Mouse (Mus musculus): ENCODE data around the gene Hmbs. TPM values are rescaled to one million over a fixed set of nuclear protein-coding genes. Genes with fewer than 3 reads are reported as not detected.
"Not testable (repeated sequence)": the region's sequence is repeated elsewhere in the genome, so short reads cannot be mapped to it uniquely, and the experiment has no call there.

Gene Hmbs
- polyA plus RNA-seq, 1 experiment, result 40.9 TPM

- no peak for TF ChIP-seq CTCF (IDR thresholded peaks at IDR 0.05; ENCODE audit: borderline replicate concordance, extremely low read depth, insufficient read depth, insufficient read length)
- TF ChIP-seq POLR2A (IDR thresholded peaks at IDR 0.05; ENCODE audit: borderline replicate concordance, extremely low read depth, insufficient read depth, insufficient read length, poor library complexity, severe bottlenecking), result peak; percentile 93; the same call in 1 of the 2 replicates
Measured at GRCm38 (mm10) chr9:44305466-44306079, 38.5 kb downstream of the Hmbs start, which contains the start of gene Hinfp. Gene Hinfp (minus strand): TSS chr9:44305671.

DNA sequence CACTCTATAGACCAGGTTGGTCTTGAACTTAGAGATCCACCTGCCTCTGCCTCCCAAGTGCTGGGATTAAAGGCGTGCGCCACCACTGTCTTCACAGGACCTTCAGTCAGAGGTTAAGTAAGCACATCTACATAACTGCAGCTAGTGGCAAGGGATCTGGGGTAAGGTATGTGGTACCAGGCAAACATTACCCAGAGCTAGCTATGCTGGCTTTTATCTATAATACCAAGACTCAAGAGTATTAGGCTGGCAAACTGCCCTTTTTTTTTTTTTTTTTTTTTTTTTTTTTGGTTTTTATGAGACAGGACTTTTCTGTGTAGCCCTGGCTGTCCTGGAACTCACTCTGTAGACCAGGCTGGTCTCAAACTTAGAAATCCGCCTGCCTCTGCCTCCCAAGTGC, 44.0 kb downstream of the Hmbs start:
- DNase-seq (ENCODE audit: low read depth), result not testable (repeated sequence)

More at GRCm38 (mm10) chr9:44305466-44306079, 38.5 kb downstream of the Hmbs start, which contains the start of gene Hinfp:
- DNase-seq (ENCODE audit: low read depth), result peak; percentile 100

DNA sequence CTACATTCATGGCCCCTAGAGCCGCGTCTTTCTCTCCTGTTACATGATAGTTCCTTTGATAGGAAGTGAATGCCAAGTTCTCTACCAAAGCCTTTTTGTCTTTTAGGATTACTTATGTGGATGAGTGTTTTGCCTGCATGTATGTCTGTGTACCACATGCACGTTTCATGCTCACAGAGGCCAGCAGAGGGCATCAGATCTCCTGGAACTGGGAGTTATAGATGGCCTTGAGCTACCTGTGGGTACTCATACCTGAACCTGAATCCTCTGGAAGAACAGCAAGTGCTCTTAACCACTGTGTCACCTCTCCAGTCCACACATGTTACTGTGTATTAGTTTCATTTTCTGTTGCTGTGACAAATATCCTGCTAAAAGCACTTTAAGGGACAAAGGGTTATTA, 51.5 kb downstream of the Hmbs start:
- DNase-seq (ENCODE audit: low read depth), result peak; percentile 67

DNA sequence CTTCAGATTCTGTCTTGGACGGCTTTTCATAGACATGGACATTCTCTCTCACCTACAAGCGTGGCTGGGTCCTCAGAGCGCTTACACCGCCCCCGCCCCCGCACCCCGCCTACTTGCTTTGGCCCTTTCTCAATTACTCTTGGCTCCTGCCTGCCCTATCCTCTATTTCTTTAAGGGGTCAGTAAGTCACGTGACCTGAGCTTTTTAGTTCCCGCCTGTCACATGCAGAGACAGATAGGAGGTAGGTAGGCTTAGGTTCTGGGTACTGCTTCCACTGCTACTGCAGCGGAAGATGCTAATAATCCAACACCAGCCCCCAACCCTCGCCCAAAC, 55.1 kb downstream of the Hmbs start:
- peak; percentile 40 for DNase-seq (ENCODE audit: low read depth)
- TF ChIP-seq CTCF (IDR thresholded peaks at IDR 0.05; ENCODE audit: borderline replicate concordance, extremely low read depth, insufficient read depth, insufficient read length), result no peak
- TF ChIP-seq POLR2A (IDR thresholded peaks at IDR 0.05; ENCODE audit: borderline replicate concordance, extremely low read depth, insufficient read depth, insufficient read length, poor library complexity, severe bottlenecking), result no peak

More for the DNA sequence above, 51.5 kb downstream of the Hmbs start:
- TF ChIP-seq CTCF (IDR thresholded peaks at IDR 0.05; ENCODE audit: borderline replicate concordance, extremely low read depth, insufficient read depth, insufficient read length) (peak; percentile 57; the same call in 1 of the 2 replicates), POLR2A (IDR thresholded peaks at IDR 0.05; ENCODE audit: borderline replicate concordance, extremely low read depth, insufficient read depth, insufficient read length, poor library complexity, severe bottlenecking) (no peak)

DNA sequence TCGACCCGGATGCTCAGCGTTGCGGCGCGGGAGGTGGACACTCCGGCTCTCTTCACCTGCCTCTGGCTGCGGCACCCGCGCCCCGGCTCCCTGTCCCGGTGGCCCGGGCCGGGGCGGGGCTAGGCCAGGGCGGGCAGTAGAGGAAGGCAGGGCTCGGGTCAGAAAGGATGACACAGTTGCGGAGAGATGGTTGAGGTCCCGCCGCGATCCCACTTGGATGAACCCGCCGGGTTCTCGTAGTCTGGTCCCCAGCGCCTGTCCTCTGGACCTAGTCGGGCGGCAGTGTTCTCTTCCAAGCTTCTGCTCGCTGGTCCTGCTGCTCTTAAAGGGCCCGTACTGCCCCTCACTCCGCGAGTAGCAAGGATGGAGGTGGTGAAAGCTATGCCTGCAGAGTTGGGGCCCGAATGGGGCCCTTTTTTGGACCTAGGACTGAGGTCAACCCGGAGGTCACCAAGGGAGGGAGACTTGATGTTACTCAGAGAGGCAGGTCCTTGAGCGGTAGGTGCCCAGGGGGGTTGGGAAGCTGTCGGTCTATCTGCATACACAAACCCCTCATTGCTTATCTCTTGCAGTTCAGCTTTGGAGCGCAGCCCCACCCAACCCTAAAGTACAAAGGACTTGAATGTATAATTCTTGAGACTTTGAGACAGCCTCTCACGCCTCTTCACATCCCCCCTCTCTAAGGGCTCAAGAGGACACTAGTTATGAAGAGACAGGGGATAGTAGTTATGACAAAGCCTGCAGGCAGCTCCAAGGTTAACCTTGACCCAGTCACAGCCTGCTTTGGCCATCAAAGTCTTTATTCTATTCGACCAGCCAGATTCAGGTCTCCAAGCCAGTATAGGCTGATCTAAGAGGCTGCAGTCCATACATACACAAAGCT, 55.7 kb downstream of the Hmbs start, which contains the start of gene Abcg4:
TSS of gene Abcg4 (minus strand) at position 540 of the 883 bp plus-strand sequence.
- peak; percentile 68 for DNase-seq (ENCODE audit: low read depth)

DNA sequence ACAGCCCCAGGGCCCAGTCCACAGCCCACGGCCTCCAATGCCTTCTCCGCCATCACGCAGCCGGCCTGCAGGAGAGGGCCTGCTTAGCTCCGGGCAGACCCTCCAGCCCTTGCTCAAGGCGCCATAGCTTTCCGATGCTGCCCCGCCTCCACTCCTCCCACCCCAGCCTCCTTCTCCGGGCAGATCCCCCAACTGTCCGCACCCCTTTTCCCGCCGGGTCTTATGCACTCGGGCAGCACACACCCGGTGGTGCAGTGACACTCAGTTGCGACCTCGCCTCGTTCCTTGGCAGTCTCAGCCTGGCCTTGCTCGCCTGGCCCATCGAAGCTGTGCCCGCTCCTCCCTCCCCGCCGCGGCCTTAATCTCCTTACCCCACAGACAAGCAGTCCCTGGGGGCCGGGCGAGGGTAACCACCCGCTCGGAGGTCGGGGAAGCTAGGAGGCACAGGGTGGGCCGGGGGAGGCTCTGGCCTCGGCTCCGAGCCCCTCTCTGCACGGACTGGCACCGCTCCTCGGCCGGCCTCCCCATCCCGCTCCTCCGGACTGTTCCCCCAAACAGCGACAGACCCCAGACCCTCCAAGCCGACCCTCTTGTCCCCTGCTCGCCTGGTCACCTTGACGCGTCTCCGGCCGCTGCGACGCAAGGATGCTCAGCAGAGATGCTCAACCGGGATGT, 56.5 kb downstream of the Hmbs start:
- peak; percentile 71 for DNase-seq (ENCODE audit: low read depth)
- TF ChIP-seq POLR2A (IDR thresholded peaks at IDR 0.05; ENCODE audit: borderline replicate concordance, extremely low read depth, insufficient read depth, insufficient read length, poor library complexity, severe bottlenecking), result 0 out of 2 replicates have a peak, but pooled peaks have one; percentile 2
- TF ChIP-seq CTCF (IDR thresholded peaks at IDR 0.05; ENCODE audit: borderline replicate concordance, extremely low read depth, insufficient read depth, insufficient read length), result no peak

More for the DNA sequence above, 55.7 kb downstream of the Hmbs start, which contains the start of gene Abcg4:
- TF ChIP-seq CTCF (IDR thresholded peaks at IDR 0.05; ENCODE audit: borderline replicate concordance, extremely low read depth, insufficient read depth, insufficient read length) (no peak), POLR2A (IDR thresholded peaks at IDR 0.05; ENCODE audit: borderline replicate concordance, extremely low read depth, insufficient read depth, insufficient read length, poor library complexity, severe bottlenecking) (0 out of 2 replicates have a peak, but pooled peaks have one; percentile 14)

- no peak for TF ChIP-seq POLR2A (IDR thresholded peaks at IDR 0.05; ENCODE audit: borderline replicate concordance, extremely low read depth, insufficient read depth, insufficient read length, poor library complexity, severe bottlenecking)
- peak; percentile 16 for DNase-seq (ENCODE audit: low read depth)
Measured at GRCm38 (mm10) chr9:44287003-44287400, 57.0 kb downstream of the Hmbs start.

Other genes with a start within 250 kb of the Hmbs start
- gene Mfrp, start 242.5 kb downstream of the Hmbs start, polyA plus RNA-seq (2012; rRNA removed), result 1.8 and 3.8 TPM in 2 replicates
- gene C1qtnf5, start 237.0 kb downstream of the Hmbs start, polyA plus RNA-seq (2012; rRNA removed), result 5.2 and 6.8 TPM in 2 replicates
- gene Gm49380, start 230.7 kb downstream of the Hmbs start, polyA plus RNA-seq (2012; rRNA removed), result 0.06 and 0.29 TPM in 2 replicates
- gene Rnf26, start 230.7 kb downstream of the Hmbs start, polyA plus RNA-seq (2012; rRNA removed), result 31.4 and 34.7 TPM in 2 replicates
- 28.5 and 28.9 TPM in 2 replicates for gene Mcam, start 209.8 kb downstream of the Hmbs start, polyA plus RNA-seq (2012; rRNA removed)
- gene Cbl, start 110.2 kb downstream of the Hmbs start, polyA plus RNA-seq (2012; rRNA removed), result 24.5 and 30.7 TPM in 2 replicates
- 0.15 TPM in 1 of 2 replicates, not detected in the other for gene Ccdc153, start 103.6 kb downstream of the Hmbs start, polyA plus RNA-seq (2012; rRNA removed)
- 0.57 and 0.78 TPM in 2 replicates for gene Pdzd3, start 92.8 kb downstream of the Hmbs start, polyA plus RNA-seq (2012; rRNA removed)
- gene Nlrx1, start 75.6 kb downstream of the Hmbs start, polyA plus RNA-seq (2012; rRNA removed), result 4.0 and 4.5 TPM in 2 replicates
- gene Abcg4, start 55.6 kb downstream of the Hmbs start, polyA plus RNA-seq (2012; rRNA removed), result 72.9 and 77.1 TPM in 2 replicates
- gene Hinfp, start 38.6 kb downstream of the Hmbs start, polyA plus RNA-seq (2012; rRNA removed), result 44.2 and 47.6 TPM in 2 replicates
- 58.5 and 62.1 TPM in 2 replicates for gene C2cd2l, start 23.9 kb downstream of the Hmbs start, polyA plus RNA-seq (2012; rRNA removed)
- gene Dpagt1, start 18.2 kb downstream of the Hmbs start, polyA plus RNA-seq (2012; rRNA removed), result 47.2 and 54.4 TPM in 2 replicates
- gene H2afx, start 9.5 kb downstream of the Hmbs start, polyA plus RNA-seq (2012; rRNA removed), result 223 and 342 TPM in 2 replicates
- 33.7 and 40.9 TPM in 2 replicates for gene Vps11, start 17.4 kb upstream of the Hmbs start, polyA plus RNA-seq (2012; rRNA removed)
- 50.3 and 57.4 TPM in 2 replicates for gene Hyou1, start 35.3 kb upstream of the Hmbs start, polyA plus RNA-seq (2012; rRNA removed)
- 51.8 and 57.7 TPM in 2 replicates for gene Slc37a4, start 52.6 kb upstream of the Hmbs start, polyA plus RNA-seq (2012; rRNA removed)
- gene Rps25, start 62.9 kb upstream of the Hmbs start, polyA plus RNA-seq (2012; rRNA removed), result 566 and 626 TPM in 2 replicates
- 169 and 195 TPM in 2 replicates for gene Trappc4, start 63.4 kb upstream of the Hmbs start, polyA plus RNA-seq (2012; rRNA removed)
- 47.1 and 59.9 TPM in 2 replicates for gene Ccdc84, start 74.3 kb upstream of the Hmbs start, polyA plus RNA-seq (2012; rRNA removed)
- gene Foxr1, start 96.9 kb upstream of the Hmbs start, polyA plus RNA-seq (2012; rRNA removed), result not detected in 2 replicates
- 0.08 TPM in 1 of 2 replicates, not detected in the other for gene Upk2, start 110.7 kb upstream of the Hmbs start, polyA plus RNA-seq (2012; rRNA removed)
- gene Bcl9l, start 138.6 kb upstream of the Hmbs start, polyA plus RNA-seq (2012; rRNA removed), result 14.4 and 35.5 TPM in 2 replicates
- 0.03 and 0.04 TPM in 2 replicates for gene Cxcr5, start 217.6 kb upstream of the Hmbs start, polyA plus RNA-seq (2012; rRNA removed)

Data from brain, embryonic 14.5 days (tissue).